Mouse (Mus musculus) bone marrow, adult 2 months (tissue): ENCODE measurements around the gene Fam104a.

Source experiments
- CTCF ChIP-seq: fragments of 200-500 bp; IDR thresholded peaks from 2 replicates; pipeline ENCODE4 v1.5.1; 2011; ENCODE audit warnings: low read length, control low read depth; ENCODE audit not compliant: control insufficient read depth, insufficient read depth
- POLR2A ChIP-seq: fragments of 200-500 bp; IDR thresholded peaks from 2 replicates; pipeline ENCODE4 v1.6.1; 2011; ENCODE audit warnings: low read depth, mild to moderate bottlenecking, control low read depth, low read length, borderline replicate concordance; ENCODE audit not compliant: control insufficient read depth

- 0 out of 2 replicates have a peak, but pooled peaks have one; percentile 17 for TF ChIP-seq CTCF
- TF ChIP-seq POLR2A, result no peak
Observed at GRCm38 (mm10) chr11:113617132-113617911, 66.6 kb downstream of the Fam104a start.
